Mouse (Mus musculus) CH12.LX (cell line): Measurements from ENCODE around the gene Gnai1. TPM values are rescaled to one million over a fixed set of nuclear protein-coding genes. Genes with fewer than 3 reads are reported as not detected.

Experiments used
- DNase-seq: peaks from one replicate; pipeline ENCODE4 v3.0.0-alpha.2; 2013; ENCODE audit errors: extremely low read depth
- H3K27ac ChIP-seq: 2 replicates; pipeline ENCODE4 v1.5.1; 2012; ENCODE audit warnings: low read depth, mild to moderate bottlenecking, control low read depth, moderate library complexity; ENCODE audit not compliant: insufficient read depth
- H3K27me3 ChIP-seq: replicated peaks from 2 replicates; pipeline ENCODE3; 2012; ENCODE audit warnings: inconsistent platforms
- H3K36me3 ChIP-seq, 2 experiments: replicated peaks in 1 of 2; 2 replicates each; pipeline versions ENCODE3 to v1.6.1; 2012; ENCODE audit warnings: inconsistent platforms in 1 of 2, low read length in 1 of 2, mild to moderate bottlenecking in 1 of 2, mixed read lengths in 1 of 2, moderate library complexity in 1 of 2; ENCODE audit not compliant: control insufficient read depth in 1 of 2, insufficient read depth in 1 of 2
- H3K4me1 ChIP-seq, 2 experiments: 2 replicates each; pipeline ENCODE4 v1.6.1; 2012; ENCODE audit warnings: inconsistent platforms in 1 of 2, moderate library complexity in 1 of 2; ENCODE audit not compliant: insufficient read depth in 2 of 2, control insufficient read depth in 1 of 2
- H3K4me2 ChIP-seq: 2 replicates; pipeline ENCODE4 v1.6.1; 2012; ENCODE audit warnings: low read depth, mild to moderate bottlenecking, control low read depth; ENCODE audit not compliant: poor library complexity, insufficient read depth, severe bottlenecking
- H3K4me3 ChIP-seq, 3 experiments: fragments of 150-350 bp in 1 of 3; sonication (generic) in 1 of 3; replicated peaks in 1 of 3; 2 replicates each; pipeline versions ENCODE3 to v1.5.1; 2011 to 2012; ENCODE audit warnings: low read depth in 2 of 3, low read length in 2 of 3, mild to moderate bottlenecking in 2 of 3, moderate library complexity in 2 of 3, control low read depth in 1 of 3, improper control_type of control experiment in 1 of 3, inconsistent platforms in 1 of 3, mixed read lengths in 1 of 3; ENCODE audit not compliant: poor library complexity in 1 of 3
- H3K79me2 ChIP-seq: replicated peaks from 2 replicates; pipeline ENCODE4 v1.6.1; 2012; ENCODE audit warnings: mild to moderate bottlenecking, moderate library complexity; ENCODE audit not compliant: control insufficient read depth, poor library complexity, insufficient read depth, severe bottlenecking; ENCODE audit errors: extremely low read depth
- H3K9ac ChIP-seq: 2 replicates; pipeline ENCODE4 v1.6.1; 2012; ENCODE audit warnings: low read depth, mild to moderate bottlenecking, control low read depth, moderate library complexity; ENCODE audit not compliant: insufficient read depth
- H3K9me3 ChIP-seq: replicated peaks from 2 replicates; pipeline ENCODE3; 2012; ENCODE audit warnings: low read length, inconsistent platforms, mixed read lengths
- CHD1 ChIP-seq: IDR thresholded peaks from 2 replicates; pipeline ENCODE4 v1.6.1; 2012; ENCODE audit warnings: low read depth, low read length, improper control_type of control experiment, inconsistent platforms
- E2F4 ChIP-seq: IDR thresholded peaks from 2 replicates; pipeline ENCODE4 v1.6.1; 2011; ENCODE audit warnings: low read depth, low read length, improper control_type of control experiment; ENCODE audit not compliant: insufficient replicate concordance
- ELF1 ChIP-seq: IDR thresholded peaks from 2 replicates; pipeline ENCODE4 v1.6.1; 2014; ENCODE audit warnings: low read depth, mild to moderate bottlenecking, inconsistent platforms, low read length, improper control_type of control experiment
- HCFC1 ChIP-seq: IDR thresholded peaks from 2 replicates; pipeline ENCODE4 v1.6.1; 2012; ENCODE audit warnings: low read depth, mild to moderate bottlenecking, inconsistent platforms, low read length, improper control_type of control experiment
- IRF4 ChIP-seq: IDR thresholded peaks from 2 replicates; pipeline ENCODE4 v1.6.1; 2014; ENCODE audit warnings: low read depth, mild to moderate bottlenecking, inconsistent platforms, low read length, improper control_type of control experiment
- JUN ChIP-seq: IDR thresholded peaks from 2 replicates; pipeline ENCODE4 v1.6.1; 2011; ENCODE audit warnings: low read depth, mild to moderate bottlenecking, low read length, improper control_type of control experiment, moderate library complexity; ENCODE audit not compliant: insufficient read depth
- MAX ChIP-seq: IDR thresholded peaks from 2 replicates; pipeline ENCODE4 v1.6.1; 2011; ENCODE audit warnings: low read length, improper control_type of control experiment
- MAZ ChIP-seq: IDR thresholded peaks from 2 replicates; pipeline ENCODE4 v1.6.1; 2012; ENCODE audit warnings: low read depth, mild to moderate bottlenecking, inconsistent platforms, low read length, improper control_type of control experiment, moderate library complexity
- MEF2A ChIP-seq: IDR thresholded peaks from 2 replicates; pipeline ENCODE4 v1.6.1; 2014; ENCODE audit warnings: low read depth, mild to moderate bottlenecking, inconsistent platforms, low read length, improper control_type of control experiment, borderline replicate concordance
- MXI1 ChIP-seq: IDR thresholded peaks from 2 replicates; pipeline ENCODE4 v1.6.1; 2011; ENCODE audit warnings: mild to moderate bottlenecking, low read depth, low read length, improper control_type of control experiment
- MYC ChIP-seq: IDR thresholded peaks from 2 replicates; pipeline ENCODE4 v1.6.1; 2011; ENCODE audit warnings: low read depth, mild to moderate bottlenecking, improper control_type of control experiment, low read length
- NRF1 ChIP-seq: IDR thresholded peaks from 2 replicates; pipeline ENCODE4 v1.6.1; 2014; ENCODE audit warnings: low read depth, mild to moderate bottlenecking, inconsistent platforms, low read length, improper control_type of control experiment, moderate library complexity
- PAX5 ChIP-seq: IDR thresholded peaks from 2 replicates; pipeline ENCODE4 v1.6.1; 2012; ENCODE audit warnings: low read length, inconsistent platforms, mixed read lengths
- POLR2A ChIP-seq: IDR thresholded peaks from 2 replicates; pipeline ENCODE4 v1.6.1; 2011; ENCODE audit warnings: low read depth, mild to moderate bottlenecking, improper control_type of control experiment, low read length
- POLR2AphosphoS2 ChIP-seq: IDR thresholded peaks from 2 replicates; pipeline ENCODE4 v1.6.1; 2011; ENCODE audit warnings: low read depth, low read length, improper control_type of control experiment
- RAD21 ChIP-seq: IDR thresholded peaks from 2 replicates; pipeline ENCODE4 v1.6.1; 2011; ENCODE audit warnings: low read depth, mild to moderate bottlenecking, low read length, improper control_type of control experiment, moderate library complexity
- SIN3A ChIP-seq: IDR thresholded peaks from 2 replicates; pipeline ENCODE4 v1.6.1; 2012; ENCODE audit warnings: low read length, improper control_type of control experiment, inconsistent platforms
- TBP ChIP-seq: conservative IDR thresholded peaks from 2 replicates; pipeline ENCODE4 v1.6.1; 2011; ENCODE audit warnings: low read depth, low read length, improper control_type of control experiment
- USF1 ChIP-seq: IDR thresholded peaks from 2 replicates; pipeline ENCODE4 v1.6.1; 2014; ENCODE audit warnings: low read depth, mild to moderate bottlenecking, inconsistent platforms, low read length, improper control_type of control experiment
- USF2 ChIP-seq: conservative IDR thresholded peaks from 2 replicates; pipeline ENCODE4 v1.6.1; 2011; ENCODE audit warnings: low read depth, low read length, improper control_type of control experiment
- ZC3H11A ChIP-seq: IDR thresholded peaks from 2 replicates; pipeline ENCODE4 v1.6.1; 2012; ENCODE audit warnings: low read depth, mild to moderate bottlenecking, inconsistent platforms, low read length, improper control_type of control experiment
- ZMIZ1 ChIP-seq: IDR thresholded peaks from 2 replicates; pipeline ENCODE4 v1.6.1; 2012; ENCODE audit warnings: low read depth, mild to moderate bottlenecking, inconsistent platforms, low read length, improper control_type of control experiment
- dilution Hi-C: fragments of 300-500 bp; cut with MboI; formaldehyde crosslinking; loops from 2 replicates; pipeline ENCODE4 v1.14.3; 2020; ENCODE audit warnings: low sequenced_read_pairs; ENCODE audit not compliant: extremely low pct_unique_long_range_greater_than_20kb, extremely low pct_ligation_motif_present
- in situ Hi-C: fragments of 300-500 bp; cut with MboI; formaldehyde crosslinking; loops from 3 replicates; pipeline ENCODE4 v1.14.3; 2019; ENCODE audit warnings: low sequenced_read_pairs, low pct_ligation_motif_present, low pct_unique_long_range_greater_than_20kb, mixed read lengths
- polyA plus RNA-seq: library from polyadenylated mRNA; unstranded; fragments of >175 nt; gene quantifications from 2 replicates; pipeline ENCODE4 v1.2.1, GENCODE M21; 2012; ENCODE audit warnings: low read depth; ENCODE audit not compliant: insufficient read length
- total RNA-seq, 2 experiments: library from RNA; depleted of rRNA; stranded (reverse); fragments of 300-350 nt in 1 of 2; fragments of >200 nt in 1 of 2; gene quantifications; 2 replicates each; pipeline ENCODE4 v1.2.3; 2012 to 2014

The Gnai1 gene
- total and polyA plus RNA-seq, 3 experiments: not detected

DNA sequence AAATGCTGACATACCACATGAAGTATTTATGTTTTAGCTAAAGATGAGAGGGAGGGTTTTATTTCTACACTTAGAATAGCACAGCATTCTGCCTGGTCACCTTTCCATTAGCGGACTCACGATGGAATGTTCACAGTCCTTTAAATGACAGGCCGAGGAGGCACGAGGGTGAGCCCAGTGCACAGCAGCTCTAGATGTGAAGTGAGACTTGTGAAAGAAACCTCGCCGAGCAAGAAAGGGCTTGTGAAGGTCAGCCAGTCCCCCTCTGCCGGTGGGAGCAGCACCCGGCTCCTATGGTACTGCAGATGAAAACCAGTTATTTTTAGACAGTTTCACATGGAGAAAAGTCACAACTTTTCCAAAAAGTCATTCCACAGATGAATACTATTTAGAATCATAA, 29.4 kb downstream of the Gnai1 start:
- H3K27ac ChIP-seq: no peak overlapping the region
- H3K79me2 ChIP-seq: no peaks in the 10 kb centered on the region
- H3K4me1 ChIP-seq: no peaks in the 10 kb centered on the region
- no peak overlapping the region for H3K4me3 ChIP-seq
- no peaks in the 10 kb centered on the region for H3K36me3 ChIP-seq
- no peak overlapping the region for H3K9ac ChIP-seq
- H3K9me3 ChIP-seq: no peaks in the 10 kb centered on the region
- in situ Hi-C loops: no loop called here
- TF ChIP-seq USF2 (no peak), HCFC1 (no peak), NRF1 (no peak), SIN3A (no peak), USF1 (no peak), IRF4 (no peak), MAZ (no peak), ZMIZ1 (no peak), RAD21 (no peak), MEF2A (no peak), POLR2AphosphoS2 (no peak), TBP (no peak), POLR2A (no peak), ZC3H11A (no peak), MAX (no peak), CHD1 (no peak), E2F4 (no peak), MYC (no peak), PAX5 (no peak), ELF1 (no peak)
- no peak for DNase-seq
- H3K4me2 ChIP-seq: no peak overlapping the region
- no peaks in the 10 kb centered on the region for H3K27me3 ChIP-seq
- dilution Hi-C loops: no loop called here

DNA sequence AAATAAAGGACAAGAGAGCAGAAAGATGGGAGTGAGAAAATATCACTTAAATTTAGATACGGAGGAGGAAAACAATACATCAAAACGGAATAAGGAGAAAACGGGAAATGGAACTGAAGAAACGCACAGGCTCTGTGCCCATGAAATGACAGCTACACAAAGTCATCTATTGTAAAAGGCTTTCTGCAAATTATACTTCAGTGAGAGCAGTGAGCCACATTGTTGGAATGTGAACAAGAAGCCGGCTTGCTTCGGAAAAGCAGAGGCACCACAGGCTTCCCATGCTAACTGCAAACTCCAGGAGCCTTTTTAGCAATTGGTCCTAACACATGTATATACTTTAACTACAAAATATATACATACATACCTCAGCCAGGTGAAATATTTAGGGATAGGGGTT, 34.0 kb downstream of the Gnai1 start:
- in situ Hi-C loops: no loop called here
- no peak for TF ChIP-seq MXI1
- no peak for TF ChIP-seq TBP
- TF ChIP-seq JUN: no peak
- TF ChIP-seq CHD1: no peak

More for the DNA sequence above, 34.0 kb downstream of the Gnai1 start:
- dilution Hi-C loops: no loop called here
- no peak for DNase-seq
- Histone ChIP-seq H3K4me3 (no peak overlapping the region), H3K27me3 (no peaks in the 10 kb centered on the region), H3K9ac (no peak overlapping the region), H3K36me3 (no peaks in the 10 kb centered on the region), H3K4me2 (no peak overlapping the region), H3K9me3 (no peaks in the 10 kb centered on the region), H3K4me1 (no peaks in the 10 kb centered on the region), H3K27ac (no peak overlapping the region), H3K79me2 (no peaks in the 10 kb centered on the region)
